Mouse (Mus musculus) left cerebral cortex, adult 6 months (tissue): ENCODE measurements around the gene Gpr39. TPM values are rescaled to one million over a fixed set of nuclear protein-coding genes. Genes with fewer than 3 reads are reported as not detected.

Experiments
- long read RNA-seq, 2 experiments: library from polyadenylated mRNA; unstranded; transcript quantifications; one replicate each; pipeline ENCODE4 v2.0.0; 2019 to 2020
- polyA plus RNA-seq: library from polyadenylated mRNA; unstranded; fragments of <200 nt; fragmentation: Nextera tagmentation; gene quantifications from 2 replicates; pipeline ENCODE4 v1.2.3, GENCODE M21; 2021

Gene Gpr39
- not detected in 2 replicates for polyA plus RNA-seq
- long read RNA-seq, experiment 1, partial matches to known transcripts: 0 of 2 reads
- long read RNA-seq, experiment 1, other reads (novel, unspliced or antisense): 2 of 2 reads
- long read RNA-seq, experiment 2, partial matches to known transcripts: 0 of 8 reads
- long read RNA-seq, experiment 2, other reads (novel, unspliced or antisense): 8 of 8 reads

GRCm38 (mm10) chr1:125676790-125677273, at the start of gene Gpr39:
Gpr39 (plus strand) TSS chr1:125676995.

GRCm38 (mm10) chr1:125912601-125913600, 236.1 kb downstream of the Gpr39 start, which contains the start of gene Lypd1:
Lypd1 (minus strand) TSS chr1:125913101.

Other genes with a start within 250 kb of the Gpr39 start
- 75.8 and 83.1 TPM in 2 replicates for gene Actr3, start 241.3 kb upstream of the Gpr39 start, polyA plus RNA-seq
- gene Slc35f5, start 116.4 kb upstream of the Gpr39 start, polyA plus RNA-seq: 17.5 and 17.9 TPM in 2 replicates
- gene Lypd1, start 236.1 kb downstream of the Gpr39 start, polyA plus RNA-seq: 87.4 and 123 TPM in 2 replicates